Mouse (Mus musculus): Measurements from ENCODE around the gene Samd7. TPM values are rescaled to one million over a fixed set of nuclear protein-coding genes. Genes with fewer than 3 reads are reported as not detected.

Gene Samd7
- polyA plus RNA-seq, 1 experiment from 2014 or later, result not detected

GRCm38 (mm10) chr3:30812881-30813280 lies 66.8 kb downstream of the Samd7 start:
- WGBS, result 80% methylated on average over 3 of the region's 3 CpGs
- Histone ChIP-seq H3K27ac (replicated peaks) (no peak overlapping the region), H3K4me2 (no peak overlapping the region), H3K9ac (replicated peaks) (no peak overlapping the region), H3K4me1 (no peaks in the 10 kb centered on the region), H3K4me3 (replicated peaks) (no peak overlapping the region), H3K36me3 (peaks cover 44% of the 10 kb centered on the region), H3K27me3 (replicated peaks) (no peaks in the 10 kb centered on the region), H3K9me3 (replicated peaks) (no peaks in the 10 kb centered on the region)
- ATAC-seq (ENCODE audit: low FRiP score), result no peak

Other genes with a start within 250 kb of the Samd7 start
- gene Mecom, start 198.3 kb upstream of the Samd7 start, polyA plus RNA-seq (2015; fragmentation: Nextera tagmentation; extraction: Ambion mirVana), result 5.2 and 5.5 TPM in 2 replicates
- gene Actrt3, start 146.4 kb upstream of the Samd7 start, polyA plus RNA-seq (2015; fragmentation: Nextera tagmentation; extraction: Ambion mirVana), result 0.59 and 1.2 TPM in 2 replicates
- gene Mynn, start 144.2 kb upstream of the Samd7 start, polyA plus RNA-seq (2015; fragmentation: Nextera tagmentation; extraction: Ambion mirVana), result 25.4 and 27.8 TPM in 2 replicates
- gene Lrriq4, start 101.8 kb upstream of the Samd7 start, polyA plus RNA-seq (2015; fragmentation: Nextera tagmentation; extraction: Ambion mirVana), result not detected in 2 replicates
- 0.79 and 0.97 TPM in 2 replicates for gene Lrrc34, start 98.4 kb upstream of the Samd7 start, polyA plus RNA-seq (2015; fragmentation: Nextera tagmentation; extraction: Ambion mirVana)
- gene Lrrc31, start 46.5 kb upstream of the Samd7 start, polyA plus RNA-seq (2015; fragmentation: Nextera tagmentation; extraction: Ambion mirVana), result not detected in 2 replicates
- gene Sec62, start 46.6 kb downstream of the Samd7 start, polyA plus RNA-seq (2015; fragmentation: Nextera tagmentation; extraction: Ambion mirVana), result 86.5 and 96.0 TPM in 2 replicates
- 1.8 and 3.1 TPM in 2 replicates for gene Gpr160, start 109.7 kb downstream of the Samd7 start, polyA plus RNA-seq (2015; fragmentation: Nextera tagmentation; extraction: Ambion mirVana)
- 8.7 and 8.9 TPM in 2 replicates for gene Phc3, start 223.1 kb downstream of the Samd7 start, polyA plus RNA-seq (2015; fragmentation: Nextera tagmentation; extraction: Ambion mirVana)
- gene Prkci, start 249.5 kb downstream of the Samd7 start, polyA plus RNA-seq (2015; fragmentation: Nextera tagmentation; extraction: Ambion mirVana), result 25.1 and 29.4 TPM in 2 replicates